Mouse (Mus musculus): ENCODE results near the gene Srrm4. TPM values are rescaled to one million over a fixed set of nuclear protein-coding genes. Genes with fewer than 3 reads are reported as not detected.

The Srrm4 gene
- total and polyA plus RNA-seq, 2 experiments: 0.92 to 1.9 TPM

- TF ChIP-seq CTCF (IDR thresholded peaks at IDR 0.05; ENCODE audit: low read depth, low read length): no peak
- TF ChIP-seq POLR2A (IDR thresholded peaks at IDR 0.05; ENCODE audit: extremely low read depth, insufficient read depth, low read length): no peak
These were observed 39.0 kb downstream of the Srrm4 start for GRCm38 (mm10) chr5:116552584-116552983.

GRCm38 (mm10) chr5:116545746-116546145 is 45.9 kb downstream of the Srrm4 start:
- DNase-seq (ENCODE audit: extremely low read depth, low read depth, low spot score): no peak
- H3K27ac ChIP-seq (replicated peaks; ENCODE audit: insufficient read depth, low read depth, low read length): no peak overlapping the region
- H3K79me2 ChIP-seq (ENCODE audit: control insufficient read depth, insufficient read depth, low read length): no peaks in the 10 kb centered on the region
- H3K27me3 ChIP-seq (ENCODE audit: control insufficient read depth, insufficient read depth, low read length): peaks cover 2% of the 10 kb centered on the region; the same call in 1 of the 2 replicates
- no peaks in the 10 kb centered on the region for H3K36me3 ChIP-seq (ENCODE audit: control insufficient read depth, insufficient read depth, low read length)
- 40% methylated on average over 11 of the region's 11 CpGs for WGBS
- no peak overlapping the region for H3K9ac ChIP-seq (ENCODE audit: low read depth, low read length)
- no peak overlapping the region for H3K4me3 ChIP-seq (ENCODE audit: insufficient read depth, low read depth, low read length)
- no peak for TF ChIP-seq CTCF (IDR thresholded peaks at IDR 0.05; ENCODE audit: low read depth, low read length)
- no peak for TF ChIP-seq POLR2A (IDR thresholded peaks at IDR 0.05; ENCODE audit: extremely low read depth, insufficient read depth, low read length)
- H3K4me1 ChIP-seq (ENCODE audit: control insufficient read depth, insufficient read depth, low read length): no peaks in the 10 kb centered on the region

More at GRCm38 (mm10) chr5:116552584-116552983, 39.0 kb downstream of the Srrm4 start:
- Histone ChIP-seq H3K4me3 (ENCODE audit: insufficient read depth, low read depth, low read length) (no peak overlapping the region), H3K36me3 (ENCODE audit: control insufficient read depth, insufficient read depth, low read length) (no peaks in the 10 kb centered on the region), H3K79me2 (ENCODE audit: control insufficient read depth, insufficient read depth, low read length) (no peaks in the 10 kb centered on the region), H3K27me3 (ENCODE audit: control insufficient read depth, insufficient read depth, low read length) (no peaks in the 10 kb centered on the region; the same call in 1 of the 2 replicates), H3K4me1 (ENCODE audit: control insufficient read depth, insufficient read depth, low read length) (no peaks in the 10 kb centered on the region), H3K9ac (ENCODE audit: low read depth, low read length) (no peak overlapping the region), H3K27ac (replicated peaks; ENCODE audit: insufficient read depth, low read depth, low read length) (no peak overlapping the region)
- DNase-seq (ENCODE audit: extremely low read depth, low read depth, low spot score): no peak

- H3K79me2 ChIP-seq (ENCODE audit: control insufficient read depth, insufficient read depth, low read length): no peaks in the 10 kb centered on the region
- no peak overlapping the region for H3K4me3 ChIP-seq (ENCODE audit: insufficient read depth, low read depth, low read length)
- DNase-seq (ENCODE audit: extremely low read depth, low read depth, low spot score): no peak
- TF ChIP-seq CTCF (IDR thresholded peaks at IDR 0.05; ENCODE audit: low read depth, low read length) (peak; percentile 1; the same call in 1 of the 2 replicates), POLR2A (IDR thresholded peaks at IDR 0.05; ENCODE audit: extremely low read depth, insufficient read depth, low read length) (no peak)
- H3K4me1 ChIP-seq (ENCODE audit: control insufficient read depth, insufficient read depth, low read length): no peaks in the 10 kb centered on the region
- no peaks in the 10 kb centered on the region for H3K36me3 ChIP-seq (ENCODE audit: control insufficient read depth, insufficient read depth, low read length)
- H3K27ac ChIP-seq (replicated peaks; ENCODE audit: insufficient read depth, low read depth, low read length): no peak overlapping the region
- 58% methylated on average over 7 of the region's 7 CpGs for WGBS
- H3K27me3 ChIP-seq (ENCODE audit: control insufficient read depth, insufficient read depth, low read length): peaks cover 2% of the 10 kb centered on the region; the same call in 1 of the 2 replicates
- no peak overlapping the region for H3K9ac ChIP-seq (ENCODE audit: low read depth, low read length)
These were observed 49.3 kb downstream of the Srrm4 start for GRCm38 (mm10) chr5:116542317-116542716.

GRCm38 (mm10) chr5:116541128-116541527 is 50.5 kb downstream of the Srrm4 start:
- 71% methylated on average over 3 of the region's 3 CpGs for WGBS
- no peaks in the 10 kb centered on the region for H3K4me1 ChIP-seq (ENCODE audit: control insufficient read depth, insufficient read depth, low read length)
- no peaks in the 10 kb centered on the region for H3K79me2 ChIP-seq (ENCODE audit: control insufficient read depth, insufficient read depth, low read length)
- H3K36me3 ChIP-seq (ENCODE audit: control insufficient read depth, insufficient read depth, low read length): no peaks in the 10 kb centered on the region
- H3K27ac ChIP-seq (replicated peaks; ENCODE audit: insufficient read depth, low read depth, low read length): no peak overlapping the region
- H3K9ac ChIP-seq (ENCODE audit: low read depth, low read length): no peak overlapping the region
- H3K27me3 ChIP-seq (ENCODE audit: control insufficient read depth, insufficient read depth, low read length): peaks cover 2% of the 10 kb centered on the region; the same call in 1 of the 2 replicates
- no peak overlapping the region for H3K4me3 ChIP-seq (ENCODE audit: insufficient read depth, low read depth, low read length)
- DNase-seq (ENCODE audit: extremely low read depth, low read depth, low spot score): no peak
- TF ChIP-seq CTCF (IDR thresholded peaks at IDR 0.05; ENCODE audit: low read depth, low read length): peak; percentile 43
- TF ChIP-seq POLR2A (IDR thresholded peaks at IDR 0.05; ENCODE audit: extremely low read depth, insufficient read depth, low read length): no peak

- Histone ChIP-seq H3K79me2 (ENCODE audit: control insufficient read depth, insufficient read depth, low read length) (no peaks in the 10 kb centered on the region), H3K27me3 (ENCODE audit: control insufficient read depth, insufficient read depth, low read length) (no peaks in the 10 kb centered on the region), H3K36me3 (ENCODE audit: control insufficient read depth, insufficient read depth, low read length) (no peaks in the 10 kb centered on the region), H3K9ac (ENCODE audit: low read depth, low read length) (no peak overlapping the region), H3K27ac (replicated peaks; ENCODE audit: insufficient read depth, low read depth, low read length) (no peak overlapping the region), H3K4me1 (ENCODE audit: control insufficient read depth, insufficient read depth, low read length) (no peaks in the 10 kb centered on the region), H3K4me3 (ENCODE audit: insufficient read depth, low read depth, low read length) (no peak overlapping the region)
- WGBS: 79% methylated on average over 3 of the region's 3 CpGs
- no peak for DNase-seq (ENCODE audit: extremely low read depth, low read depth, low spot score)
- TF ChIP-seq POLR2A (IDR thresholded peaks at IDR 0.05; ENCODE audit: extremely low read depth, insufficient read depth, low read length) (no peak), CTCF (IDR thresholded peaks at IDR 0.05; ENCODE audit: low read depth, low read length) (no peak)
These were observed 52.3 kb downstream of the Srrm4 start for GRCm38 (mm10) chr5:116539360-116539759.

- no peaks in the 10 kb centered on the region for H3K36me3 ChIP-seq (ENCODE audit: control insufficient read depth, insufficient read depth, low read length)
- WGBS: 54% methylated on average over 3 of the region's 3 CpGs
- TF ChIP-seq CTCF (IDR thresholded peaks at IDR 0.05; ENCODE audit: low read depth, low read length) (peak; percentile 34), POLR2A (IDR thresholded peaks at IDR 0.05; ENCODE audit: extremely low read depth, insufficient read depth, low read length) (no peak)
- no peak for DNase-seq (ENCODE audit: extremely low read depth, low read depth, low spot score)
- no peak overlapping the region for H3K4me3 ChIP-seq (ENCODE audit: insufficient read depth, low read depth, low read length)
- no peak overlapping the region for H3K9ac ChIP-seq (ENCODE audit: low read depth, low read length)
- H3K4me1 ChIP-seq (ENCODE audit: control insufficient read depth, insufficient read depth, low read length): no peaks in the 10 kb centered on the region
- H3K27ac ChIP-seq (replicated peaks; ENCODE audit: insufficient read depth, low read depth, low read length): no peak overlapping the region
- H3K79me2 ChIP-seq (ENCODE audit: control insufficient read depth, insufficient read depth, low read length): no peaks in the 10 kb centered on the region
- H3K27me3 ChIP-seq (ENCODE audit: control insufficient read depth, insufficient read depth, low read length): no peaks in the 10 kb centered on the region
These were observed 53.1 kb downstream of the Srrm4 start for GRCm38 (mm10) chr5:116538491-116538890.

All from liver, adult 2 months (tissue).